Mouse (Mus musculus) forebrain, postnatal 0 days (tissue): ENCODE results near the gene 2810408A11Rik. TPM values are rescaled to one million over a fixed set of nuclear protein-coding genes. Genes with fewer than 3 reads are reported as not detected.

Source experiments
- ATAC-seq: fragments of 200-750 bp; cut with Nextera tagmentation; 2 replicates; pipeline ENCODE4 v1.8.0; 2017; ENCODE audit warnings: mild to moderate bottlenecking, moderate library complexity
- DNase-seq: peaks from one replicate; pipeline ENCODE4 v3.0.0-alpha.2; 2015
- H3K27ac ChIP-seq: fragments of 300-500 bp; sonication (generic); 2 replicates; pipeline ENCODE4 v1.5.1; 2014; ENCODE audit warnings: low read depth, mild to moderate bottlenecking, antibody characterized with exemption, low read length, moderate library complexity, mixed read lengths
- H3K27me3 ChIP-seq: fragments of 300-500 bp; sonication (generic); 2 replicates; pipeline ENCODE4 v1.6.1; 2014; ENCODE audit warnings: mild to moderate bottlenecking, low read length, mixed read lengths; ENCODE audit not compliant: insufficient read depth
- H3K36me3 ChIP-seq: fragments of 300-500 bp; sonication (generic); 2 replicates; pipeline ENCODE4 v1.6.1; 2014; ENCODE audit warnings: mild to moderate bottlenecking, moderate library complexity; ENCODE audit not compliant: insufficient read depth
- H3K4me1 ChIP-seq: fragments of 300-500 bp; sonication (generic); 2 replicates; pipeline ENCODE4 v1.6.1; 2014; ENCODE audit warnings: antibody characterized with exemption; ENCODE audit not compliant: insufficient read depth
- H3K4me2 ChIP-seq: fragments of 300-500 bp; sonication (generic); 2 replicates; pipeline ENCODE4 v1.6.1; 2014; ENCODE audit warnings: low read depth, mild to moderate bottlenecking, moderate library complexity
- H3K4me3 ChIP-seq: fragments of 300-500 bp; sonication (generic); 2 replicates; pipeline ENCODE4 v1.5.1; 2014; ENCODE audit warnings: low read depth, low read length, mixed read lengths
- H3K9ac ChIP-seq: fragments of 300-500 bp; sonication (generic); 2 replicates; pipeline ENCODE4 v1.6.1; 2014; ENCODE audit warnings: mild to moderate bottlenecking
- H3K9me3 ChIP-seq: fragments of 300-500 bp; sonication (generic); 2 replicates; pipeline ENCODE4 v1.6.1; 2016; ENCODE audit warnings: low read length
- CTCF ChIP-seq: sonication (generic); IDR thresholded peaks from 2 replicates; pipeline ENCODE4 v1.5.1; 2016; ENCODE audit warnings: antibody characterized with exemption, control low read depth, low read depth
- WGBS: fragments of 180-500 bp; shearing (Covaris S2); extraction: QIAGEN DNeasy Blood & Tissue Kit; methylation state at CpG from one replicate; pipeline ENCODE4 v1.1.7; 2014; 5-methylcytosine and 5-hydroxymethylcytosine counted together
- polyA plus RNA-seq: library from polyadenylated mRNA; unstranded; fragments of >200 nt; fragmentation: Nextera tagmentation; extraction: Ambion mirVana; gene quantifications from 2 replicates; pipeline ENCODE4 v1.2.1, GENCODE M21; 2015
- total RNA-seq: library from RNA; depleted of rRNA; stranded (reverse); fragments of >200 nt; gene quantifications from 2 replicates; pipeline ENCODE4 v1.2.3, GENCODE M21; 2014

Gene 2810408A11Rik
- total and polyA plus RNA-seq, 2 experiments from 2014 or later, result 10.5 to 11.4 TPM

GRCm38 (mm10) chr11:69945216-69945615, 44.4 kb upstream of the 2810408A11Rik start:
- Histone ChIP-seq H3K4me1 (no peaks in the 10 kb centered on the region), H3K4me3 (no peak overlapping the region), H3K27ac (no peak overlapping the region), H3K36me3 (no peaks in the 10 kb centered on the region), H3K9ac (no peak overlapping the region), H3K27me3 (no peaks in the 10 kb centered on the region; the same call in 1 of the 2 replicates), H3K4me2 (no peak overlapping the region), H3K9me3 (no peaks in the 10 kb centered on the region)
- 80% methylated on average over 13 of the region's 13 CpGs for WGBS
- ATAC-seq (no peak), DNase-seq (no peak)
- no peak for TF ChIP-seq CTCF

GRCm38 (mm10) chr11:69940962-69941361, 40.2 kb upstream of the 2810408A11Rik start:
- Histone ChIP-seq H3K4me3 (no peak overlapping the region), H3K4me1 (peaks cover 8% of the 10 kb centered on the region), H3K9me3 (no peaks in the 10 kb centered on the region), H3K27me3 (no peaks in the 10 kb centered on the region; the same call in 1 of the 2 replicates), H3K9ac (no peak overlapping the region), H3K36me3 (no peaks in the 10 kb centered on the region), H3K27ac (no peak overlapping the region), H3K4me2 (no peak overlapping the region)
- ATAC-seq, result no peak
- WGBS, result 73% methylated on average over 4 of the region's 4 CpGs
- TF ChIP-seq CTCF, result no peak
- no peak for DNase-seq

GRCm38 (mm10) chr11:69939731-69940130, 38.9 kb upstream of the 2810408A11Rik start:
- Histone ChIP-seq H3K4me1 (peaks cover 8% of the 10 kb centered on the region), H3K4me3 (no peak overlapping the region), H3K9ac (no peak overlapping the region), H3K27ac (no peak overlapping the region), H3K27me3 (no peaks in the 10 kb centered on the region; the same call in 1 of the 2 replicates), H3K4me2 (no peak overlapping the region), H3K9me3 (no peaks in the 10 kb centered on the region), H3K36me3 (no peaks in the 10 kb centered on the region)
- 91% methylated on average over 17 of the region's 17 CpGs for WGBS
- no peak for ATAC-seq
- TF ChIP-seq CTCF, result no peak
- DNase-seq, result no peak

DNA sequence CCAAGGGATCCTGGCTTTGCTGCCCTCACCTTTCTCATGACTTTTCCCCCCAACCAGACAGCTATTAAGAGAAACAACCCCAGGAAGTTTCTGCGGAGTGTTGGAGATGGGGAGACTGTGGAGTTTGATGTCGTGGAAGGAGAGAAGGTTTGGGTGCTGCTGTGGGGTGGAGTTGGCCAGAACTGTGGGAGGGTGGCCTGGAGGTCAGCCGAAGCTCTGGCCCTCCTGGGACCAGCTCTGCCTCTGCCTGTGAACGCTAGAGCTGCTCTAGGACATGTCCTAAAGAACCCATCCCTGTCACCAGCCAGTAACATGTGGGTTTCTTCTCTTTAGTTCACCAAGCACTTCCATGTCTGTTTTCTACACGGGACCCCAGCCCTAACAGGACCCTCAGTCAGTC, 38.4 kb upstream of the 2810408A11Rik start:
- H3K9ac ChIP-seq, result no peak overlapping the region
- H3K27me3 ChIP-seq, result no peaks in the 10 kb centered on the region
- no peak overlapping the region for H3K4me3 ChIP-seq
- 75% methylated on average over 5 of the region's 5 CpGs for WGBS
- H3K9me3 ChIP-seq, result no peaks in the 10 kb centered on the region
- H3K36me3 ChIP-seq, result no peaks in the 10 kb centered on the region
- H3K4me2 ChIP-seq, result no peak overlapping the region
- no peak overlapping the region for H3K27ac ChIP-seq
- TF ChIP-seq CTCF, result no peak
- H3K4me1 ChIP-seq, result peaks cover 8% of the 10 kb centered on the region
- no peak for ATAC-seq
- no peak for DNase-seq

- Histone ChIP-seq H3K4me3 (no peak overlapping the region), H3K27ac (no peak overlapping the region), H3K9ac (no peak overlapping the region), H3K36me3 (no peaks in the 10 kb centered on the region), H3K4me1 (peaks cover 8% of the 10 kb centered on the region), H3K27me3 (no peaks in the 10 kb centered on the region), H3K9me3 (no peaks in the 10 kb centered on the region), H3K4me2 (no peak overlapping the region)
- ATAC-seq, result no peak
- no peak for DNase-seq
- no peak for TF ChIP-seq CTCF
- 28% methylated on average over 9 of the region's 9 CpGs for WGBS
These were observed 37.7 kb upstream of the 2810408A11Rik start for GRCm38 (mm10) chr11:69938401-69938979.

DNA sequence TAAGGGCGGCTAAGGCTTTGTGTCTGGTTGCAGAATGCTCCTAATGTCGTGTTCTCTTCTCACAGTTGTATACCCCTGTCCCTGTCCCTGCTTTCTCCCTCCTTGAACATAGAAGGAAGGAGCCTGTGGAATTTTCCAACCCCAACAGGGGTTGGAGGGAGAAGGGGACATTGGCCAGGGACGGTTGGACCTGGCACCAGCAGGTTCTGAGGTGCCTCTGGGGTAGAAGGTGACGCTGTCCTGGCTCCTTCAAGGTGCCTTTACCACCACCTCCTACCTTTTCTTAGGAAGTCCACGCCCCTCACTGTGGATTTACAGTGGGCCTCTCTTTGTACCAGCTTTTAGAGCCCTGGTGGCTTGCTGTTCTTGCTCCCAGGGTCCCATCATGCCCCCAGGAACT, 37.0 kb upstream of the 2810408A11Rik start:
- DNase-seq (no peak), ATAC-seq (no peak)
- no peak overlapping the region for H3K27ac ChIP-seq
- WGBS, result 82% methylated on average over 5 of the region's 5 CpGs
- H3K9me3 ChIP-seq, result no peaks in the 10 kb centered on the region
- TF ChIP-seq CTCF, result no peak
- H3K36me3 ChIP-seq, result no peaks in the 10 kb centered on the region
- no peak overlapping the region for H3K4me2 ChIP-seq
- H3K4me3 ChIP-seq, result no peak overlapping the region
- no peaks in the 10 kb centered on the region for H3K27me3 ChIP-seq
- H3K4me1 ChIP-seq, result peaks cover 8% of the 10 kb centered on the region
- no peak overlapping the region for H3K9ac ChIP-seq

DNA sequence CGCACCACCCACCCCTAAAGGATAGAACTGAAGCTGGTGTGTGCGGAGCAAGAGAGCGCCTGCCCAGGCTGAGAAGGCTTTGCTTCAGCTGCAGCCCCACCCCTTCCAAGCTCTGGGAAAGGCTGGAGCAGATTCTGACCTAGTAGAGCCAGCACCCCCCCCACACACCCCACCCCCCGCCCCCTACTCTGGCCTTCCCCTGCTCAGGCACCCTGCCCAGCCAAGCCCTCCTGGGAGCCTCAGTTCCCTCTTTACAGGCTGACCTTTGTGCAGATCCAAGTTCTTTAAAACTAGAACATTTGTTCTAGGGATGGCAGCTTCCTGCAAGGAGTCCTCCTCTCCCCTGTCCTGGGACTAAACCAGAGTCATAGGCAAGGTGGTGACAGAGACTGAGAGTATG, 36.6 kb upstream of the 2810408A11Rik start:
- no peak overlapping the region for H3K4me2 ChIP-seq
- no peak for TF ChIP-seq CTCF
- ATAC-seq, result no peak

More for the DNA sequence above, 36.6 kb upstream of the 2810408A11Rik start:
- WGBS, result 40% methylated on average over 4 of the region's 4 CpGs
- no peak for DNase-seq
- Histone ChIP-seq H3K4me3 (no peak overlapping the region), H3K9ac (no peak overlapping the region), H3K36me3 (no peaks in the 10 kb centered on the region), H3K27me3 (no peaks in the 10 kb centered on the region), H3K27ac (no peak overlapping the region), H3K4me1 (peaks cover 8% of the 10 kb centered on the region), H3K9me3 (no peaks in the 10 kb centered on the region)
